Mouse (Mus musculus): ENCODE data around the gene Ankrd23. TPM values are rescaled to one million over a fixed set of nuclear protein-coding genes. Genes with fewer than 3 reads are reported as not detected.
"Not testable (repeated sequence)": the region's sequence is repeated elsewhere in the genome, so short reads cannot be mapped to it uniquely, and the experiment has no call there.

The Ankrd23 gene
- polyA plus RNA-seq (2015; fragmentation: Nextera tagmentation; extraction: Ambion mirVana): 2.0 and 2.2 TPM in 2 replicates

DNA sequence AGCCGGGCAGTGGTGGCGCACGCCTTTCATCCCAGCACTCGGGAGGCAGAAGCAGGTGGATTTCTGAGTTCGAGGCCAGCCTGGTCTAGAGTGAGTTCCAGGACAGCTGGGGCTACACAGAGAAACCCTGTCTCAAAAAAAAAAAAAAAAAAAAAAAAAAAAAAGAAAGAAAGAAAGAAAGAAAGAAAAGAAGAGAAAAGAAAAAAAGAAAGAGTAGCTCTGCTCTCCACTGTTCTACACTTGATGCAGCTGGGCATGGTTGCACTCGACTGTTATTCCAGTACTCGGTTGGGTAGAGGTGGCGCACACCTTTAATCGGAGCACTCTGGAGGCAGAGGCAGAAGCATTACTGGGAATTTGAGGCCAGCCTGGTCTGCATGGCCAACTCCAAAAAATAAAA lies at the start of gene Ankrd23:
Gene Ankrd23 (minus strand): TSS at position 101 of the 400 bp plus-strand sequence.
- not testable (repeated sequence) for H3K9me3 ChIP-seq (ENCODE audit: low read length); DNase-seq; H3K4me3 ChIP-seq (ENCODE audit: low read depth, low read length); H3K27me3 ChIP-seq (ENCODE audit: insufficient read depth, low read length); H3K36me3 ChIP-seq (replicated peaks; ENCODE audit: insufficient read depth, low read length); ATAC-seq; H3K4me2 ChIP-seq (ENCODE audit: low read depth, low read length)
- Histone ChIP-seq H3K27ac (ENCODE audit: low read depth) (peak within 1 kb of the TSS; percentile 78), H3K9ac (replicated peaks) (0 out of 2 replicates have a peak within 1 kb of the TSS, but pooled peaks have one; percentile 34), H3K4me1 (ENCODE audit: insufficient read depth) (peaks cover 19% of the 10 kb centered on the region; the same call in 1 of the 2 replicates)
- 86% methylated on average over 9 of the region's 9 CpGs for WGBS (ENCODE audit: insufficient replicate concordance)

GRCm38 (mm10) chr1:36586288-36586687 lies 49.6 kb upstream of the Ankrd23 start:
- Histone ChIP-seq H3K36me3 (replicated peaks; ENCODE audit: insufficient read depth, low read length) (no peaks in the 10 kb centered on the region), H3K4me1 (ENCODE audit: insufficient read depth) (peaks cover 4% of the 10 kb centered on the region; the same call in 1 of the 2 replicates), H3K27me3 (ENCODE audit: insufficient read depth, low read length) (no peaks in the 10 kb centered on the region), H3K27ac (ENCODE audit: low read depth) (no peak overlapping the region), H3K4me3 (ENCODE audit: low read depth, low read length) (no peak overlapping the region), H3K9me3 (ENCODE audit: low read length) (no peaks in the 10 kb centered on the region), H3K4me2 (ENCODE audit: low read depth, low read length) (no peak overlapping the region), H3K9ac (replicated peaks) (no peak overlapping the region)
- DNase-seq (no peak), ATAC-seq (no peak)
- TF ChIP-seq CTCF (IDR thresholded peaks at IDR 0.05; ENCODE audit: low read depth) (no peak), EP300 (IDR thresholded peaks at IDR 0.05; ENCODE audit: low read depth) (no peak)
- 71% methylated on average over 4 of the region's 4 CpGs for WGBS (ENCODE audit: insufficient replicate concordance)

GRCm38 (mm10) chr1:36583408-36584116 lies 46.9 kb upstream of the Ankrd23 start:
- no peak for ATAC-seq
- no peak overlapping the region for H3K9ac ChIP-seq (replicated peaks)
- 73% methylated on average over 8 of the region's 8 CpGs for WGBS (ENCODE audit: insufficient replicate concordance)

GRCm38 (mm10) chr1:36582211-36582610 lies 45.5 kb upstream of the Ankrd23 start:
- no peak for ATAC-seq
- no peak overlapping the region for H3K4me2 ChIP-seq (ENCODE audit: low read depth, low read length)
- no peak for DNase-seq
- no peaks in the 10 kb centered on the region for H3K9me3 ChIP-seq (ENCODE audit: low read length)
- H3K4me3 ChIP-seq (ENCODE audit: low read depth, low read length): no peak overlapping the region
- H3K27me3 ChIP-seq (ENCODE audit: insufficient read depth, low read length): 0 out of 2 replicates have a peak, but pooled peaks cover 2% of the 10 kb centered on the region
- H3K4me1 ChIP-seq (ENCODE audit: insufficient read depth): peaks cover 13% of the 10 kb centered on the region
- no peak for TF ChIP-seq EP300 (IDR thresholded peaks at IDR 0.05; ENCODE audit: low read depth)
- H3K9ac ChIP-seq (replicated peaks): no peak overlapping the region
- H3K36me3 ChIP-seq (replicated peaks; ENCODE audit: insufficient read depth, low read length): no peaks in the 10 kb centered on the region
- WGBS (ENCODE audit: insufficient replicate concordance): 56% methylated on average over 8 of the region's 8 CpGs
- H3K27ac ChIP-seq (ENCODE audit: low read depth): no peak overlapping the region

More at GRCm38 (mm10) chr1:36583408-36584116, 46.9 kb upstream of the Ankrd23 start:
- Histone ChIP-seq H3K27ac (ENCODE audit: low read depth) (no peak overlapping the region), H3K4me1 (ENCODE audit: insufficient read depth) (peaks cover 13% of the 10 kb centered on the region), H3K4me3 (ENCODE audit: low read depth, low read length) (no peak overlapping the region), H3K4me2 (ENCODE audit: low read depth, low read length) (no peak overlapping the region), H3K36me3 (replicated peaks; ENCODE audit: insufficient read depth, low read length) (no peaks in the 10 kb centered on the region), H3K9me3 (ENCODE audit: low read length) (no peaks in the 10 kb centered on the region), H3K27me3 (ENCODE audit: insufficient read depth, low read length) (no peaks in the 10 kb centered on the region)
- TF ChIP-seq EP300 (IDR thresholded peaks at IDR 0.05; ENCODE audit: low read depth): no peak
- no peak for TF ChIP-seq CTCF (IDR thresholded peaks at IDR 0.05; ENCODE audit: low read depth)
- DNase-seq: no peak

- DNase-seq: no peak
- Histone ChIP-seq H3K4me3 (ENCODE audit: low read depth, low read length) (no peak overlapping the region), H3K27me3 (ENCODE audit: insufficient read depth, low read length) (0 out of 2 replicates have a peak, but pooled peaks cover 2% of the 10 kb centered on the region), H3K9me3 (ENCODE audit: low read length) (no peaks in the 10 kb centered on the region), H3K27ac (ENCODE audit: low read depth) (peak overlapping the region; percentile 57; the same call in 1 of the 2 replicates), H3K4me2 (ENCODE audit: low read depth, low read length) (no peak overlapping the region), H3K4me1 (ENCODE audit: insufficient read depth) (peaks cover 15% of the 10 kb centered on the region), H3K36me3 (replicated peaks; ENCODE audit: insufficient read depth, low read length) (no peaks in the 10 kb centered on the region), H3K9ac (replicated peaks) (no peak overlapping the region)
- ATAC-seq: no peak
- TF ChIP-seq EP300 (IDR thresholded peaks at IDR 0.05; ENCODE audit: low read depth) (no peak), CTCF (IDR thresholded peaks at IDR 0.05; ENCODE audit: low read depth) (no peak)
- WGBS (ENCODE audit: insufficient replicate concordance): 71% methylated on average over 5 of the region's 5 CpGs
Observed at GRCm38 (mm10) chr1:36581260-36581659, 44.6 kb upstream of the Ankrd23 start.

- Histone ChIP-seq H3K36me3 (replicated peaks; ENCODE audit: insufficient read depth, low read length) (no peaks in the 10 kb centered on the region), H3K4me3 (ENCODE audit: low read depth, low read length) (peak overlapping the region; percentile 26; the same call in 1 of the 2 replicates), H3K4me2 (ENCODE audit: low read depth, low read length) (peak overlapping the region; percentile 65), H3K27ac (ENCODE audit: low read depth) (peak overlapping the region; percentile 57; the same call in 1 of the 2 replicates), H3K27me3 (ENCODE audit: insufficient read depth, low read length) (0 out of 2 replicates have a peak, but pooled peaks cover 2% of the 10 kb centered on the region), H3K4me1 (ENCODE audit: insufficient read depth) (peaks cover 18% of the 10 kb centered on the region), H3K9me3 (ENCODE audit: low read length) (no peaks in the 10 kb centered on the region), H3K9ac (replicated peaks) (peak overlapping the region; percentile 41; the same call in 1 of the 2 replicates)
- TF ChIP-seq CTCF (IDR thresholded peaks at IDR 0.05; ENCODE audit: low read depth): no peak
- TF ChIP-seq EP300 (IDR thresholded peaks at IDR 0.05; ENCODE audit: low read depth): no peak
- 8% methylated on average over 17 of the region's 17 CpGs for WGBS (ENCODE audit: insufficient replicate concordance)
- ATAC-seq (peak; percentile 78), DNase-seq (peak; percentile 44)
Observed at GRCm38 (mm10) chr1:36580384-36581207, 43.9 kb upstream of the Ankrd23 start.

Data from liver, postnatal 0 days (tissue).